Mouse (Mus musculus): Measurements from ENCODE around the gene 4930407I10Rik.

DNA sequence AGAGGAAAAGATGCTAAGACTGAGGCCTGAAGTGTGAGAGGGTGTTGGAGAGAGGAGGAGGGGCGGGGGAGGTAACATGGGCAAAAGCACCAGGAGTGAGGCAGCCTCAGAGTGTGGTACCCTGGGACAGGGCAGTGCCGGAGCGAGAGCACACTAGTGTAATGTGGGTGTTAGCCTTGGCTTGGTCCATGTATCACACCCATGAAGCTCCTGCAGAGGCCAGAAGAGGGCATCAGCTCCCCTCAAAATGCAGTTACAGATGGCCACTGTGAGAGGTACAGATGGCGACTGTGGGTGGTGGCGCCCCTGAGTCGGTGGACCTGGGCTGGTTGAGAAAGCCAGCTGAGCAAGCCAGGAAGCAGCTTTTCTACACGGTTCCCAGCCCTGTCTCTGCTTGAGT, 22.2 kb downstream of the 4930407I10Rik start:
- no peak for TF ChIP-seq USF2 (IDR thresholded peaks at IDR 0.05; ENCODE audit: borderline replicate concordance in 1 of 2, insufficient read depth in 1 of 2, low read depth in 1 of 2, low read length in 2 of 2)
- no peak for TF ChIP-seq ZKSCAN1 (IDR thresholded peaks at IDR 0.05; ENCODE audit: low read depth, low read length)
- no peak for TF ChIP-seq ETS1 (IDR thresholded peaks at IDR 0.05; ENCODE audit: low read depth, low read length)
- TF ChIP-seq TBP (IDR thresholded peaks at IDR 0.05; ENCODE audit: low read depth, low read length), result no peak
- TF ChIP-seq CTCF (IDR thresholded peaks at IDR 0.05 in 2 of 3, conservative IDR thresholded peaks at IDR 0.05 in 1 of 3; ENCODE audit: control insufficient read depth in 1 of 3, insufficient read depth in 1 of 3, low read depth in 2 of 3, low read length in 3 of 3, poor library complexity in 1 of 3, severe bottlenecking in 1 of 3), result no peak; a peak in 1 of 6 replicates
- no peak for TF ChIP-seq EP300 (IDR thresholded peaks at IDR 0.05; ENCODE audit: low read depth in 1 of 2, low read length in 2 of 2)
- no peak for TF ChIP-seq USF1 (IDR thresholded peaks at IDR 0.05; ENCODE audit: low read depth, low read length)
- TF ChIP-seq E2F4 (IDR thresholded peaks at IDR 0.05; ENCODE audit: borderline replicate concordance, low read depth, low read length), result no peak
- TF ChIP-seq POLR2A (IDR thresholded peaks at IDR 0.05; ENCODE audit: control insufficient read depth in 1 of 2, insufficient read depth in 1 of 2, low read depth in 1 of 2, low read length in 2 of 2, poor library complexity in 1 of 2), result no peak
- TF ChIP-seq MAX (IDR thresholded peaks at IDR 0.05; ENCODE audit: low read length), result no peak
- TF ChIP-seq POLR2AphosphoS2 (IDR thresholded peaks at IDR 0.05; ENCODE audit: low read length), result no peak

Measured in MEL (cell line).